Mouse (Mus musculus): ENCODE results near the gene Usp44.
A peak's percentile ranks its signal among the peaks of the same experiment; 100 is the strongest.

Gene Usp44

GRCm38 (mm10) chr10:93846706-93847105 lies 15.4 kb downstream of the Usp44 start:
- no peak for DNase-seq (ENCODE audit: low spot score in 2 of 2)

DNA sequence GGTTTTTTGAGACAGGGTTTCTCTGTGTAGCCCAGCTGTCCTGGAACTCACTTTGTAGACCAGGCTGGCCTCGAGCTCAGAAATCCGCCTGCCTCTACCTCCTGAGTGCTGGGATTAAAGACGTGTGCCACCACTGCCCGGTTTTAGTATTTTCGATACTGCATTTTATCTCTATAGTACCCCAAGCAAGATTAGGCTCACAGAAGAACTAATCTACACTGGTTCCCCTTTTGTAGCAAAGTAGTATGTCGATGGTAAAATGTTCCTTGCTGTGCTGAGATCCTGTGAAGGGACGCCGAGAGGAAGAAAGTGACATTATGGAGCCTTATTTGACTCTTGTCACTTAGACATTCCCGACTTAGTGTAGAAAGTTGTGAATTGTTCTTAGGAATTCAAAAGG lies 23.8 kb downstream of the Usp44 start:
- no peak for DNase-seq (ENCODE audit: low spot score in 2 of 2)

DNA sequence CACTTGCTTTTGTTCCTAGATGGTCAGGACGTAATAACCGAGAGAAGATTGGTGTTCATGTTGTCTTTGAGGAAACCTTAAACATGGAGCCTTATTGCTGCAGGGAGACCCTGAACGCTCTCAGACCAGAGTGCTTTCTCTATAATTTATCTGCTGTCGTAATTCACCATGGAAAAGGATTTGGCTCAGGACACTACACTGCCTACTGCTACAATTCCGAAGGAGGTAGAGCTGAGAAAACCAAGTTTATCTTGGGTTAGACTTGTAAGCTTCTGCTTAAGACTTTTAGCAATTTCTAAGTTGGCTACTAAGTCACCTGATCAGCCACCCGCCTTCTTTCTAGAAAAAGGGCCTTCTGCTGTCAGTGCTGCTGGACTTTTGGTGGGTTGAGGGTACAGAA lies 24.7 kb downstream of the Usp44 start:
- no peak for DNase-seq (ENCODE audit: low spot score in 2 of 2)

- DNase-seq (ENCODE audit: low spot score in 2 of 2), result no peak
Measured at GRCm38 (mm10) chr10:93868401-93868800, 37.0 kb downstream of the Usp44 start.

DNA sequence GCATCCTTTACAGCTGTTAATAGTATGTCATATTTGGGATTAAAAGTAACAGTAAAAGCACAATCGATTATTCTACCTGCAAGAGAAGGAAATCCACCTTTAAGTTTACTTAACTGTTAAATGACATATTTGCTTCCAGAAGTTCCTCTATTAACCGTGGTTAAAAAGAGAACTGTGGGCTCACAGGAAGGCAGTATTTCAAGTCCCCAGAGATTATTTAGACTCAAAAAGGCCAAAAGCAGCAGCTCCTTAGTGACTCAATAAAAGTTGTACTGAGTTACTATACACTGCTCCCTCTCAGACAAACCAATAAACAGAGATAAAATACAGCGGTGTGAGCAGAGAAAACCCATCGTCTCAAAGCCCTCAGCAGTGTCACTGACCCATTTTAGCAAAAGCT lies 37.5 kb downstream of the Usp44 start:
- no peak for DNase-seq (ENCODE audit: low spot score in 2 of 2)

GRCm38 (mm10) chr10:93876772-93877171 lies 45.4 kb downstream of the Usp44 start:
- DNase-seq (ENCODE audit: low spot score in 2 of 2), result no peak

GRCm38 (mm10) chr10:93878732-93879131 lies 47.4 kb downstream of the Usp44 start:
- DNase-seq (ENCODE audit: low spot score in 2 of 2), result no peak

GRCm38 (mm10) chr10:93881918-93882317 lies 50.6 kb downstream of the Usp44 start:
- DNase-seq (ENCODE audit: low spot score in 2 of 2), result no peak

DNA sequence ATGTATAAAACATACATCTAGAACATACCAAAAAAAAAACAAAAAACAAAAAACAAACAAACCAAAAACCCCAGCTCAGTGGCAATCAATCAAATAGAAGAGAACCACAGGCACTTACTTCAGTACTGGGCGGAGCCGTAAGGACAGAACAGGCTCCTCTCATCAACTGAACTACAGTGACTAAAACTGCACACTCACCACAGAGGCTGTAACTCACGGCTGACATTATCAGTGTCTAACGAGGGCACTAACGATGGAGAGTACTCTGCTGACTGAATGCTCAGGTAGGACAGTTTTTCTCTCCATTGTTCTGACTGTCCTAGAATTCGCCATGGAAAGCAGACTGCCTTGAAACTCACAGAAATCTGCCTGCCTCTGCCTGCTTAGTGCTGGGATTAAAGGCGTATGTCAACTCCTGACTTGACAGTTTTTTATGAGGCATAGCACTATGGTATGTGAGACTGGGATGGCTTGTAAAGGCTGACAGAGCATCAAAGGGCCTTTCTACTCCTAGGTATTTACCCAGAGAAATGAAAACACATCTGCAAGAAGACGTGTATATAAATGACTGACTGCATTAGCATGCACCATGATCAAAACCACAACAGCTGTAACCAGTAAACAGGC lies 51.5 kb downstream of the Usp44 start:
- no peak for DNase-seq (ENCODE audit: low spot score in 2 of 2)

GRCm38 (mm10) chr10:93885839-93886477 lies 54.6 kb downstream of the Usp44 start:
- DNase-seq (ENCODE audit: low spot score in 2 of 2), result no peak

- no peak for DNase-seq (ENCODE audit: low spot score in 2 of 2)
Measured at GRCm38 (mm10) chr10:93888590-93888934, 57.2 kb downstream of the Usp44 start.

DNA sequence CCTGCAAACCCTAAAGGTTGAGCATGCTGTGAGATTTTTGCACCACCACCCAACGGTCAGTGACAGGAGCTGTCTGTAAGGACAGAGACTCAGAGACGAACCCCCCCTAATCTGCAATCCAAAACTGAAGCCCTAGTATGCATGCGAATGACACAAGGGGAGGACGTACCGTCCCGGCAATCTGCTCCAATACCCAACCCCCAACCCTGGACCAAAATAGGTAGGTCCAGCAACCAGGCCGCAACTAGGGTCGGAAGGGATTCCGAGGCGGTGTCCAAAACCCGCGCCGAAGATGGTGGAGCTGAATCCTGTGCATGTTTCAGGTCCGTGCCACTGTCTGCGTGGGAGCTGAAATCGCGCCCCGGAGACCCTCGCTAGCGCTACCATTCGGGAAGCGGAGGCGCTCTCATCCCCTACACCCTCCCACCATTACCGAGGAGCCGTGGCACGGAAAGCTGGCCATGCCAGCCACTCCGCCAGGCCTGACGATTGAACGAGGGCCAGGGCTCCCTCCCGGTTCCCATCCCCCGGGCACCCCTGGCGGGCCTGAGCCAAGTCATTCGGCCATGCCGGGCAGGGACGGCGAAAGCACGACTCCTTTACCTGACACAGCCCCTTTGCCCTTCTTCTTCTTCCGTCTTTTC lies 57.7 kb downstream of the Usp44 start:
- DNase-seq (ENCODE audit: low spot score in 2 of 2), result peak; percentile 5 to 37

DNA sequence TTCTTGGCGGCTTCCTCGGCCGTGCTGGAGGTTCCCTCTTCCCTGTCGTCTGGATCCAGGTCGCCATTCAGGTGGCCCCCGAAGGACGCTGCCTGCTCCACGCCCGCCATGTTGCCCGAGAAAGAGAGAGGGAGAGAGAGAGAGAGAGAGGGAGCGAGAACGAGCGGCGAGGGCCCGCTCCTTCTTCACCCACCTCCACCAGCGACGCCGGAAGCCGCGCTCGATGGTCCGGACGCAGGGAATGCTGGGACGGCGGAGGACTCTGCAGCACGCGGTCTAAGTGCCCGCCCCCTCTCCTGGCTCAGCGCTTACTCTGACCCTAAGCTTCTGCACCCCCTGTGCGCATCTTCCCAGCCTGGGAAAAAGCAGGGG lies 58.2 kb downstream of the Usp44 start:
- peak; percentile 76 to 84 for DNase-seq (ENCODE audit: low spot score in 2 of 2)

DNA sequence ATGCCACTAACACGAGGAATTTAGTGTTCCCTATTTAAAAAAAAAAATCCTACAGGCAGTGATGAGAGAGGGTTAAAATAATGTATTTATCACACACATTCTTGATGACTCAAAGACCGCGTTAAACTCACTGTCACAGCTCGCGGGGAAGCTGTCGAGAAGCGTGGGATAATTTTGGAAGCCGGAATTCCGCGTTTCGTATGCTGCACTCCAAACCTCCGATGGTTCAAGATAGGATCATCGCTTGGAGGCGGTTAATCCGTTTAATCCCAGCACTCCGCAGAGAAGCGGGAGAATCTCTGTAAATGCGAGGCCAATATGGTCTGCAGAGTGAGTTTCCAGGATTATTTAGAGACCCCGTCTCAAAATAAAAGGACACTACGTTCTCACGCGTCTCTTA lies 58.6 kb downstream of the Usp44 start:
- peak in 1 of 2 experiments; percentile 49 for DNase-seq (ENCODE audit: low spot score in 2 of 2)

GRCm38 (mm10) chr10:93890565-93890964 lies 59.2 kb downstream of the Usp44 start:
- no peak for DNase-seq (ENCODE audit: low spot score in 2 of 2)

DNA sequence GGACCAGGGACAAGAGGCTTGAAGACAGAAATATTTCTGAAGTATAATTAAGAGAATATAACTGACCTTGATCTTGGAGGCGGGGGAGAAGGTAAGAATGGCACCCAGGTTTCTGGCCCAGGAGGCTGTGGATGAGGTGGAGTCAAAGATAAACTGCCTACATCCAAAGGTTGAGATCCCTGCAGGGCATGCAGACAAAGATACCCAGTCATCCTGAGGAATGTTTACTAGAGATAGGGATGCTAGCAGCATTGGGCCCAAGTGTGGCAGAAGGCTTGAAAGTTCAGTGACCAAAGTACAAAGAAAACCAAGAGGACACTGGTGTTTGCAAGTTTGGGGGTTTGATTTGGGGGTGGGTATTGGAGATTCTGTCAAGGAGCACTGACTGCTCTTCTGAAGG lies 59.7 kb downstream of the Usp44 start:
- no peak for DNase-seq (ENCODE audit: low spot score in 2 of 2)

DNA sequence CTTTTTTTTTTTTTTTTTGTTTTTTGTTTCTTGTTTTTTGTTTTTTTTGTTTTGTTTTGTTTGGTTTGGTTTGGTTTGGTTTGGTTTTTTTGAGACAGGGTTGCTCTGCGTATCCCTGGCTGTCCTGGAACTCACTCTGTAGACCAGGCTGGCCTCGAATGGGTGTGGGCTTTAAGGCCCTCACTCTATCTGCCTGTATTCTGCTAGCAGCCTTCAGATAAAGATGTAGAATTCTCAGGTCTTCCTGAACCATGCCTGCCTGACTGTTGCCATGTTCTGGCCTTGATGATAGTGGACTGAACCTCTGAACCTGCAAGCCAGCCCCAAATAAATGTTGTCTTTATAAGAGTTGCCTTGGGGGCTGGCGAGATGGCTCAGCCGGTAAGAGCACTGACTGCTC lies 61.2 kb downstream of the Usp44 start:
- no peak for DNase-seq (ENCODE audit: low spot score in 2 of 2)

DNA sequence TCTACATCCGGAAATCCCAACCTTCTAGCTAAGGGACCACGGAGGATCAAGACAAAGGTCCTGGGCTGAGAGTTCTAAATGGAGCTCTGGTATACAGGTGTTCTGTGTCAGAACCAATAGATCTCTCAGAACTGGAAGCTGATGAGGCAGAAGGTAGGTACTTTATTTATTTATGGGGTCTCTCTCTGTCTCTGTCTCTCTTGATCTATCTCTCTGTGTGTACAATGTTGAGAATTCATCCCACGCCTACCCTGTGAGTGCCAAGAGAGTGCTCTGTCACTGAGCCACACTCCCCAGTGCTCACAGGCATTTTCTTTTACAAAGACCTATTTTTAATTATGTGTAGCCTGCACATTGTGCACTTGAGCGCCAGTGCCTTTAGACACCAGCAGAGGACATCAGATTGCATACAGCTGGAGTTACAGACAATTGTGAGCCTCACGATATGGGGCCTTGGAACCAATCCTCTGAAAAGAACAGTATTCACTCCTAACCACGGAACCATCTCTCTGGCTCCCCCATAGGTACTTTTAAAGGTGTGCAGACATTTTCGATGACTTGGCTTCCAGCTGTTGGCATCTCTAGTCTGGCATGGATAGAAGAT lies 65.8 kb downstream of the Usp44 start, which contains the start of gene Metap2:
TSS of gene Metap2 (minus strand) at position 51 of the 604 bp plus-strand sequence.
- DNase-seq (ENCODE audit: low spot score in 2 of 2), result no peak

- no peak for DNase-seq (ENCODE audit: low spot score in 2 of 2)
Measured at GRCm38 (mm10) chr10:93899303-93899702, 67.9 kb downstream of the Usp44 start.

DNA sequence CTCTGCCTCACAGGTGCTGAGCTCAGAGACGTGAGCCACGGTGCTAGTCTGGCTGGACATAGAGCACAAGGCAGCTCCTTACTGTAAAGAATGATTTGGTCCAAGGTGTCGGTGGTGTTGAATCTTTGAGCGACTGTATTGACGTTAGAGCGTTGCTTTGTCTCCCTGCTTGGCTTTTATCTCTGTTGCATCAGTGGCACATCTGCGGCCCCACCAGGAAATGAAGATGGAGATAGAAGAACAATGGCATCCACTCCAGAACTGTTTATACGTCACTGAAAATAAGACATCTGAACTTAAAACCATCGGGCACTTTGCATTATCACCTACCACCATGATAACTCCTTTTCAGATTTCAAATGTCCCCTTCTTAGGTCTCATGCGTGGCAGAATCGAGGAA lies 68.6 kb downstream of the Usp44 start:
- DNase-seq (ENCODE audit: low spot score in 2 of 2), result no peak

GRCm38 (mm10) chr10:93907376-93907775 lies 76.0 kb downstream of the Usp44 start:
- DNase-seq (ENCODE audit: low spot score in 2 of 2), result no peak

Measured in frontal cortex, postnatal 14 days (tissue).